Mouse (Mus musculus): ENCODE results near the gene Gripap1.
"Not testable (repeated sequence)": the region's sequence is repeated elsewhere in the genome, so short reads cannot be mapped to it uniquely, and the experiment has no call there.

Gripap1 gene

DNA sequence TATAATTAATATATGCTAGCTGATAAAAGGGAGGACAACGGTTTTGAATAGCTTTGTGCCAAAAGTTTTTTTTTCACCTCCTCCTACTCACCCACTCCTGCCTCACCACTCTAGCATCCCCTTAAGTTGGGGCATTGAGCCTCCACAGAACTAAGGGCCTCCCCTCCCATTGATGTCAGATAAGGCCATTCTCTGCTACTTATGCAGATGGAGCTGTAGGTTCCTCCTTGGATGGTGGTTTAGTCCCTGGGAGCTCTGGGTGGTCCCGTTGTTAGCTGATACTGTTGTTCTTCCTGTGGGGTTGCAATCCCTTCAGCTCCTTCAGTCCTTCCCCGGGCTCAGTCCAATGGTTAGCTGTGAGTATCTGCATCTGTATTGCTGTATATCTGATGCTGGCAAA, 10.3 kb upstream of the Gripap1 start:
- no peak for DNase-seq

DNA sequence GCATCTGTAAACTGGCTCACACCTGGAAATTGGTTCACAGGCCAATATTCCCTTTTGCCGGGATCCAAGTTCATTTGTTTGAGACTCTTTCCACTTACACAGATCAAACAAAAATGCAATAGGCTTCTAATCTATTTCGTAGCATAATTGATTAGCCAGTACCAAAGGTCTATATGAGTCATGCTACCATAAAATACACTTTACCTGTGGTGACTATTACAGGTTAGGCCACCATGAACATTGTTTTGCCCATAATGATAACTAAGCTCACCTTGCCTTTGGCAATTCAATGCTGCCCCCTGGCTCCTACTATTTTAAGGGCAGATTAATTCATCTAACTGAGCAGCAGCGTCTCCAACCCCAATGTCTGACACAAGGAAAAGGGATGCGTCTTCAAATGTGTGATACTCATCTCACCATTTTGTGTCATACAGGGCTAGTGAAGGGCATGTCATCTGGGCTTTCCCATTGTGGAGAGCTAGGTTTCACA, 6.9 kb upstream of the Gripap1 start:
- DNase-seq: no peak

DNA sequence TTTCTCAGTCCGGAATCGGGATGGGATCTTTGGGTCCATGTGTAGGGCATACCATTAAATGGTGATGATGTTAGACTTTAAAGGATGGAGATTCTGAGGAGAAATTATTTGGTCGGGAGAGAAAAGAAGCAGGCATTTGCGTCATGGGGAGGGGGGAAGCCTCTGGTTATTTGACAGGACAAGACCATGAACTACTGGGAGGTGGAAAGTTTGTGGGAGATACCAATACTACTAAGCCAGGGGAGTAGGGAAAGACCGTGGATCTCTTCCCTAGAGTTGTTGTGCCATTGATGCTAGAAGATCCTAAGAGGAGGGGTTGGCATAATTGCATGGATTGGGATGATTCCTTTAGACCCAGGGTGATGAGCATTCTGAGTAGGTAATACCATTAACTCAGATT, 744 bp downstream of the Gripap1 start:
- DNase-seq: no peak

DNA sequence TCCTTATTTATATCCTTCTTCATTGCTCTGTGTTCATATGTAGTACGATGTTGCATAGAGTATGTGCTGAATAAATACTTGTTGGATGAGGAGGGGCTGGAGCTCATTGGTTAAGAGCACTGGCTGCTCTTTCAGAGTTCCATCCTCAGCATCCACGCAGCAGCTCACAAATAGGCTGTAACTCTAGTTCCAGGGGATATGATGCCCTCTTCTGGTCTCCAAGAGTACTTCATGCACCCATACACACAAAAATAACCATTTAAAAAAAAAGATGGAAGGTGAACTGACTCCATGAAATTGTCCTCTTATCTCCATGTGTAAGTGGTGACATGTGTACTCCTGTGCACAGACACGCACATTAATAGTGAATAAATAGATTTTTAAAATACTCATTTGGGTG, 3.8 kb downstream of the Gripap1 start:
- no peak for DNase-seq

DNA sequence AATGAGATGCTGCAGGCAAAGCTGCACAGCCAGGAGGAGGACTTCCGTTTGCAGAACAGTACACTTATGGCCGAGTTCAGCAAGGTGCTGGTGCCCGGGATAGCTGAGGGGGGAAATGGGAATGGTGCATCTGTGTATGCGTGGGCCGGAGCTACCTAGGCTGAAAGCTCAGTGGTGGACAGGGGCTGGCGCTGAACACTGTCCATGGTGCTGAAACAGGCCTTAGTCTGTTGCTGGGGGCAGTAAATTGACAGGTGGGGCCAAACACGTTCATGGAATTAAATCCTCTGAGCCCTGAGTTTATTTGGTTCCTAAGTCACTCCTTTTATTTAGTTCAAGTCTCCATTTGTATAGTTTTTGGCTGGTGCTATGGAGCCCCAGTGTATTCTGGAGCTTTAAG, 5.5 kb downstream of the Gripap1 start:
- DNase-seq: peak; percentile 47

DNA sequence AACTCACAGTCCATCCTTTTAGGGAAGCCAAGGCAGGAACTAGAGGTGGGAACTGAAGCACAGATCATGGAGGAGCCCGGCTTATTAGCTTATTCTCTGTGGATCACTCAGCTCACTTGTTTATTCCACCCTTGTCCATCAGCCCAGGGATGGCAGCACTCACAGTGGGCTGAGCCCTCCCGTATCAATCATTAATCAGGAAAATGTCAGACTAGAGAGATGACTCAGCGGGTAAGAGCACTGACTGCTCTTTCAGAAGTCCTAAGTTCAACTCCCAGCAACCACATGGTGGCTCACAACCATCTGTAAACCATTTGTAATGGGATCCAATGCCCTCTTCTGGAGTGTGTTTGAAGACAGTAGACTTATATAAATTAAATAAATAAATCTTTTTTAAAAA, 7.8 kb downstream of the Gripap1 start:
- no peak for DNase-seq

DNA sequence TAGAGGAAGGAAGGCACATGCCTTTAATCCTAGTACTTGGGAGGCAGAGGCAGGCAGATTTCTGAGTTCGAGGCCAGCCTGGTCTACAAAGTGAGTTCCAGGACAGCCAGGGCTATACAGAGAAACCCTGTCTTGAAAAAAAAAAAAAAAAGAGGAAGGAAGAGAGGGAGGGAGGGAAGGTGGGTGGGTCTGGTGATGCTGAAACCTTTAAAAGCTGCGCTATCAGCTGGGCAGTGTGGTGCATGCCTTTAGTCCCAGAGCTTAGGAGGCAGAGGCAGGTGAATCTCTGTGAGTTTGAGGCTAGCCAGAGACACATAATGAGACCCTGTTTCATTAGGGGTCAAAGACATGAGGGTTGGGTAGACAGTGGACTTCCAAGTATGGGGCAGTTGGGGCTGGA, 12.6 kb downstream of the Gripap1 start:
- DNase-seq: not testable (repeated sequence)

DNA sequence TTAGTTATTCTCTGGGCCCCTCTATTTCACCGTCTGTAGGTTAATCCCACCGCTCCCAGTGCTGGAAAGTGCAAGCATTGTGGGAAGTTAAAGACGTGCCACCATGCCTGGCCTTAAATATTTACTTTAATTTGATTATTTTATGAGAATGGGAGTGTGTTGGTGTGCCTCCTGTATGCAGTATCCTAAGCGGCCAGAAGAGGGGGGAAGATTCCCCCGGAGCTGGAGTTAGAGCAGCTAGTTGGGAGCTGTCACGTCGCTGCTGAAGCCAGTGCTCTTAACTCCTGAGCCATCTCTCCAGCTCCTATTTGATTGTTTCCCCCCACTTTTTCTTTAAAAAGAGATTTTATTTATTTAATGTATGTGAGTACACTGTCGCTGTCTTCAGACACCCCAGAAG, 25.5 kb downstream of the Gripap1 start:
- DNase-seq: peak; percentile 43

DNA sequence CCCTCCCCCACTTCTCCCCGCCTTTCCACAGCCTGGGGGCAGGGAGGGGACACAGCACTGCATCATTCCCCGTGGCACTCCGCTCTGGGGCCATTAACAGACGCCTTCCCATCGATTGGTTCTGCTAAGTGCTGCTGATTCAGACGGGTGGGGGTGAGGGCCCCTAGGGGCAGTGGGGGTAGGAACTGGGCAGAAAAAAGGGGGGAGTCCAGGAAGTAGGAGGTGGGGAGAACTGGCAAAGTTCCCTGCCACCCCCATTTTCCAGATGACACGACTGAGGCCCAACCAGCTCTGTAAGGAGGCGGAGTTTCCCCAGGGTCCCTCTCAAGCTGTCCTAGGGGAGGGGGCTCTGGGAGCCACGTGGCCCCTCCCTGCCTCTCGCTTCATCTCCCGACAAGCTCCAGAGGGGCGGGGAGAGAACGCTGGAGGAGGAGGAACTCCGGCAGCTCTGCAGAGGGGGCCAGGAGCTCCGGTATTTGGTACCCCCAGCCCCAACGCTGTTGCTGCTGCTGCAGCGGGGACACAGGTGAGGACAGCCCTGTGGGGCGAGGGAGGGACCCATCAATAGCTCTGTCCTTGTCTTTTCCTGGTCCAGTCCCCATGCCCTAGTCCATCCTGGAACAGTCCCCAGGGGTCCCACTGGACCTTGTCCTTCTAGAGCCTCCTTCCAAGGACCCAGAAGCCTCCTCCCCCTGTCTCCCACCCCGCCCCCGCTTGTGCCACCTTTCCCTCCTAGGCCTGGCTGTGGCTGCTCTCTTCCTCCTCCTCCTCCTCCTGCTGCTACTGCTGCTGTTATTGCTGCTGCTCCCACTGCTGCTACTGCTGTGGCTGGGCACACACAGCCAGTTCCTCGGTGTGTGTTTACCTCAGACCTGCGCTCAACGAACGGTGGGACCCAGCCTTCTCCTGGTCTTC, 32.6 kb downstream of the Gripap1 start, which contains the start of gene Kcnd1:
Gene Kcnd1 (plus strand): TSS at position 425 of the 915 bp plus-strand sequence.
- no peak for DNase-seq

DNA sequence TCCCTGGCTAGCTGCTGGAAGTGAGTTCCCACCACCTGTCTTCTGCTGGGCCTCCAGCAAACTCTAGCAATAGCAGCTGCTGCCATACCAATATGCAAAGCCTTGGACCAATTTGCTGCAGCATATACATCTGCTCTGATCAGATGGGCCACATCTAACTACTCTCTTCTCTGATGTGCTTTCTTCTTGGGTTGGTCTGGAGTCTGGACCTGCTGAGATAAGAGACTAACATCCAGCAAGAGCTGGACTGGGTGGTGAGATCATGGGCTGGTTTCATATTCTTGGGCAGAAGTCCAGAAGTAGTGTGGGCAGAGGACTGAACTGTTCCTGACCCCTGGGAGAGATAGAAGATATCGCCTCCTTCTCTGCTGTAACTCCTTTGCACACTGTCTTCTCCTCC, 47.6 kb downstream of the Gripap1 start:
- DNase-seq: no peak

DNA sequence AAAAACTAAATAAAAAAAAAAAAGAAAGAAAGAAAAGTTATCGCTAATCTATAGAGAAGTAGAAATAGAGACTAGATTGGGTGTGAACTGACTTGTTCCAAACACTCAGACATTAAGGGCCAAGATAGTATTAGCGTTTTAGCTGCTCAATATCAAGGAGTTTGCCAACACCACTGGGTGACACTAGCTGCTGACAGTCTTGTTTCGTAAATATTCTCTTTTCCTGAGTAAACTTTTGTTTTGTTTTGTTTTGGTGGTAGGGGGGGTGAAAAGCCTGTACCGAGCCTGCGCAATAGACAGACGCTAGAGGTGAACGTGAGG, 51.2 kb downstream of the Gripap1 start:
- no peak for DNase-seq

DNA sequence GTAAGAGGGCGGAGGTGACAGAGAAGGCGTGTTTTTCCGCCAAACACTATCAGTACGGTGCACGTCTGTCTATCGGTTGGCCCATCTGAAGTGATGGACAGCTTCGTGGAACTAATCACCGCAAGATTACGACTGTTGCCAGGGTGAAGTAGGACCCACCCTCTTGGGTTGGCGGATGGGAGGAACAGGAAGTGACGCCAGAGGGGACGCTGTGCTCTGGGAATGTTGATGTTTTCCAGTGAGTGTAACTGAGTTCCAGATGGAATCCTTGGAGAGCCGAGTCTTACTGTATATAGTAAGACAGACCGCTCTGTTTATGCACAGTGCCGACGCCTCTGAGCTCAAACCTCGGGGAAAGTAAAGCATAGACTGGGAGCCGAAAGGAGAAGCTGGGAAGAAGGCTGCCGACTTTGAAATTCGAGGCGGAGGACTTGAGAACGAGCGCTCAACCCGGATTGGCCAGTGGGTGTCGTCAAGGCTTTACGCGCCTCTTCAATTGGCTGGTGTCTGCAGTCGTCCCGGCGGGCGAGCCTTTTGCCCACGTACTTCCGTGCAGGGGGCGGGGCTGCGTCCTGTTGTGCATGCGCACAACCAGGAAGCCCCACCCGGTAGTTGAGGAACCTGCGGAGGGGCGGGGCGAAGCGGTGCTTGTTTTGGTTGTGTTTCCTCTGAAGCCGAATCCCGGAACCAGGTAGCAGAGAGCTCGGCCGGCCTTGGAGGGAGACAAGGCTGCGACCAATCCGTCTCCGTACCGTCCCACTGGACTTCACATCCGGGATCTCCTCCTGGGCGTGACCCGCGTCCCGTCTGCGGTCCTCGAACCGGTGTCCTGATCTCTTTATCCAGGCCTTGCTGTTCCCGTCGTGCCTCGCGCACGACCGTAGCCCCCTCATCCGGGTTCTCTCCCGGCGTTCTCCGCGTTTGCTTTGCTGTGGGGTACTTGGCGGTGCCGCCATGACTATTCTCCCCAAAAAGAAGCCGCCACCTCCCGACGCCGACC, 51.9 kb downstream of the Gripap1 start, which contains the start of gene Otud5:
Gene Otud5 (plus strand): TSS at position 202 of the 1,000 bp plus-strand sequence.
- peak; percentile 92 for DNase-seq

DNA sequence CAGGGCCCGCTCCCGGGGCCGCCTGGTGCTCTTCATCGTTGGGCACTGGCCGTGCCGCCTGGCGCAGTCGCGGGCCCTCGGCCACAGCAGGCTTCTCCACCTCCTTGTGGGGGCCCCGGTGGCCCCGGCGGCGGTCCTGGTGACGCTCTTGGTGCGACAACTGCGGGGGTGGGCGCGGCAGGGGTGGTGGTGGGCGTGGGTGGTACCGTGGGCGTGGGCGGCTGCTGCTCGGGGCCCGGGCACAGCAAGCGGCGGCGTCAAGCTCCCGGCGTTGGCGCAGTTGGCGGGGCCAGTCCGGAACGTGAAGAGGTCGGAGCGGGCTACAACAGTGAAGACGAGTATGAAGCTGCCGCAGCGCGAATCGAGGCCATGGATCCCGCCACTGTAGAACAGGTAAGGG, 52.8 kb downstream of the Gripap1 start:
- no peak for DNase-seq

DNA sequence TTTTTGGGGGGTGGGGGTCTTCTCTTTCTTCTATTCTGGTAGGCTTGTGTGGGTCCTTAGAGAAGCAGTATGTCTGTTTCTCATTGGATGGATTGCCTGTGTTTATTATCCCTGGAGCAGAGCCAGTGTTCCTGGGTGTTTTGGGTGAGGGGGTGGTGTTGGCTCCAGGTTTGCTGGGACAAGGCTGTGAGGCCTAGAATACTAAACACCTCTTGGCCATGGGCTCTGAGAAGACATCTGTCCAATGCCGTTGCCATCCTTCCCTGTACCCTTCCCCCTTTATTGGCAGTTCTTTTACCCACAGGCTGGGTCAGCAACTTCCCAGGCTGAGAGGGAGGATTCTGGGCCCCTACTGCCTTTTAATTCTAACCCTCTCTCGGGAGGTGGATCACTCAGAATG, 58.3 kb downstream of the Gripap1 start:
- no peak for DNase-seq

DNA sequence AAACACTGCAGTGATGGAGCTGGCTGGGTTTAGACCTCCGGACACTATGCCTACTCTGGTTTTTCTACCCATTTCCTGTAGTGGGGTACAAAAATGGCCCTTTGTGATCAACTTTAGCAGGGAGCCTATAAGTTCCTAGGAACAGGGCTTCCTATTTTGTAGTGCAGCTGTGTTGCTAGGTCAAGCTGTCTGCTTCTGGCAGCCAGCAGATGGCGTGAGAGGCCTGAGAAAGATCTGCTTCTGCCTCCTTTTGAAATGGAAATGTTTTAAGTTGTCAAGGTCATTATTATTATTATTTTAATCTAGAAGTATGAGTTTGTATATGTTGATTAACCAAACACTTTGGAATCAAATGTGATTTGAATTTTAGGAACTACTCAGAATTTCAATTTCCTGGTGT, 65.0 kb downstream of the Gripap1 start:
- peak; percentile 42 for DNase-seq

DNA sequence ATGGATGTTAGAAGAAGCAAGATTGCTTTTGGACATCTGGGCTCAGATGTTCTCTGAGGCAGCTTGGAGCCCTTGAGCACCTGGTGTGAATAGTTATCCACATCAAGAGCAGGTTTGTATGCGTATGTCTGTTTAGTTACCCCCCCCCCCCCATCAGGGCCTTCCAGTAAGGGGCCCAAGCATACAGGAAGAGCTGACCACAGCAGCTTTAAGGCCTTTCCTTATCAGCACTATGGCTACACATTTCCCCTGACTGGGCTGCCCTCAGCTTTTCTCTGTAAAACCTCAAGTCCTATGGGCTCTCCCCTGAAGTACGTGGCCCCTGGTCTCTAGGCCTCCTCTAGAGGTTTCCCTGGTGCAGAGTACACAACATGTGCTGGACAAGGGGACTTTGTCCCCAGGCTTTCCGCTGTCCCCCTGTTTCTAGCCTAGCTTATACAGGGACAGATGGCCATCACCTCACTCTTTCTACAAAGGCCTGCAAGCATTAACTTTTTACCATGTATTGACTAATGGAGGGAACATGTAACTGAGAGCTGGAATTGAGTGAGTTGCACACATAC, 69.7 kb downstream of the Gripap1 start:
- no peak for DNase-seq

DNA sequence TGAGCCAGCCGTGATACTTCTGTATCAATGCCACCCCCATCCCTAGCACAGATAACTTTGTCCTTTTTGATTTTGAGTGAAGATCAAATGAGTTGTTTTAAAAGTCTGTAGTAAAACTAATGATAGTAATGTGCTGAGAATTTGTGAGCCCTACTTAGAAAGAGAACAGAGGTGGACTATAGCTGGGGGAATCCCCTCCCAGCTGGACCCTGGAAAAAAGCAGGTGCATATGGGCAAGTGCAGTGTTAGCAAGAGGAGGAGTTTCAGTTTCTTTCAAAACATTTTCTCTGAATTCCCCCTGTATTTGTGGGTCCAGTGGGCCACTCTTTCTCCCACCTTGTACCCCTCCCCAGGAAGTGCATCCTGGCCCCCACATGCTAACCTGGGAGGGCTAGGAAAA, 73.6 kb downstream of the Gripap1 start:
- DNase-seq: no peak

DNA sequence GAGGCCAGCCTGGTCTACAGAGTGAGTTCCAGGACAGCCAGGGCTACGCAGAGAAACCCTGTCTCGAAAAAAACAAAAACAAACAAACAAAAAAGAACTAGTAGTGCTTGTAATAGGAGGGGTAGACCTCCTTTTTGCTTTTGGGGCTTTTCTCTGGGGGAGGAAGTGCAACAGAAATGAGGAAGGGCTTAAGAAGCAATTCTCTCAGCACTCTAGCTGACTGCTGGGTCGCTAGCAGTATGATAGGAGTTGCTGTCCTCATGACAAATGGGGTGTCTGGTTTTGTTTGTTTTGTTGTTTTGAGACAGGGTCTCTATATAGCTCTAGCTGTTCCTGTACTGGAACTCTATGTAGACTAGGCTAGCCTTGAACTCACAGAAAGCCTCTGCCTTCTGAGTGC, 75.0 kb downstream of the Gripap1 start:
- no peak for DNase-seq

DNA sequence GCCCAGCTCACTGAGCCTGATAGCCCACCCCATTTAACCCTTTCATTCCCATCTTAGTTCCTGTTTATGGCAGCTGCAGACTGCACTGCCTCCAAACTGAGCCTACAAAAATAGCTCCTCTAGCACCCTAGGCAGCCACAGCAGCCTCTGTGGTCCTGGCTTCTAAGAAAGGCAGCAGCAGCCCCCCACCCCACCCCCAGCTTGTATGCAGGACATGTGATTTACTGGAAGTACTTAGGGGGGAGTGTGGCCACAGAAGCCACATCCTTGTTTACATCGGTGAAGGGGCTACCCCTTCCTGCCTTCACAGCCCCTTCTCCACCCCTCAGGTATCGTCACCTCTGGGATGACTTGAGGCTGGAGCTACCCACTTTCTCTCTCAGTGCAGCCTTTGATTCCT, 75.8 kb downstream of the Gripap1 start:
- no peak for DNase-seq

DNA sequence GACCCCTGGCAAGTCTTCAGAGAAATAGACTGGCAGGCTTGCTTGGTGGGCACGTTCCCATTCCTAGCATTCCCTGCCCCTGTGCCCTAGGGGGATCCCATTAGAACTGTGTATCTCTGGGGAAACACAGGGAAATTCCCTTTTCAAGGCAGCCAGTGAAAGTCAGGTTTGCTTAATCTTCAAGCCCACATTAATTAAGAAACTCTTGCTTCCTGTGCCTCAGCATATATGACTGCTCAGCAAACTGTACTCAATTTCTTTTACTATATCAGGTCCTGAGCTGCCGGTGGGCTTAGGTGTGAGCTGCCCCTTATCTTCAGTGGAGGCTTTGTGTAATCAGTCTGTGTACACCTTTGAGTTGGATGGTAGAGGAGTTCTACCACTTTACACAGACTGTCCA, 76.2 kb downstream of the Gripap1 start:
- no peak for DNase-seq

DNA sequence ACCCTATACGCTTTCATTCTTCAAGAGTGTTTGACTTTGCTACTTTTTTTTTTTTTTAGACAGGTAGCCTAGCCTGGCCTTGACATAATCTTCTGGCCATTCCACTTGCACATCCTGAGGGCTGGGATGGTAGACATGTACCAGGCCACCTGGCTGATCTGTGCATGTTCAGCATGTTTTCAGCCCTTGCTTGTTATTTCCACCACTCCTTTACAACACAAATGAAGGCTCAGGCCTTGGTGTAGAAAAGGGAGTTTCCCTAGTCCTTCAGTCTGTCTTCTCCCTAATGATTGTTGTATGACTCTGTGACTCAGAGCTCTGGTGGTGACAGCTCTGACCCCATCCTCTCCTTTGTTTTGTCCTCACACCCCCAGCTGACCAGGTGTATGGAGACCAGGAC, 77.6 kb downstream of the Gripap1 start:
- no peak for DNase-seq

DNA sequence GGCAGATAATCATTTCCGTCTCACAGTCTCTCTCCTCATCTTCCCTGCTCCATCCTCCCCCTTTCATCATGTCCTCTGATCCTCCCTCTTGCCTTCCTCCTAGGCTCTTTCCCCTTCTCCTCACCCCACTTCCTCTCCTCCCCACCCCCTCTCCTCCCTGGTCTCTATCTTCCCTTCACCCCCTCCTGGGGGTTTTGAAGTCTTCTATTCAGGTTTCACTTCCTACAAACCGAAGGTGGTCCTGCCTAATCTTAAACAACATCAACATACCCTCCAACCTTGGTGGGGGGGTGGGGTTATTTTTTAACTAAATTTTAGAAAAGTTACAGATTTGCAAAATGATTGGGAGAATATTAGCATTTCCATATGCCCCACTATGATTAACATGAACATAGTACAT, 78.9 kb downstream of the Gripap1 start:
- no peak for DNase-seq

DNA sequence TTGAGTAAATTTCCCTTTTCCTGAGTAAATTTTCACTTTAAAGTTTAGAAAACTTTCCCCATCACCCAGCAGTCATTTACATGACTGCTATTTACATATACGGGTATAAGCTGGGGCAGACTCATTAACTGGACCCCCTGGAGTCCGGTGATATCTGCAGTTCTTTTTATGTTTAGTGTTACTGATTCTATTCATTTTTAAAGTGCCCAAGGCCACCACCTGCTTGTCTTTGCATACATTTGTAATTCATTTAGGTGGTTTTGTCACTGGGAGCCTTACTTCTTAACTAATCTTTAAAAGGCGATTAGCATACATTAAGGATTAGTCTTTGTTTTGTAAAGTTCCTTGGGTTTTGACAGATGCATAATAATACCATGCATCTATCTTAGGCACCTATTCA, 80.3 kb downstream of the Gripap1 start:
- DNase-seq: no peak
